Mouse (Mus musculus) midbrain, postnatal 0 days (tissue): ENCODE data around the gene Nol4l. TPM values are rescaled to one million over a fixed set of nuclear protein-coding genes. Genes with fewer than 3 reads are reported as not detected.
A peak's percentile ranks its signal among the peaks of the same experiment; 100 is the strongest.

Source experiments
- ATAC-seq: fragments of 200-750 bp; cut with Nextera tagmentation; 2 replicates; pipeline ENCODE4 v1.8.0; 2017; ENCODE audit warnings: moderate number of reproducible peaks, mild to moderate bottlenecking, moderate TSS enrichment, moderate library complexity; ENCODE audit not compliant: low FRiP score
- DNase-seq: peaks from one replicate; pipeline ENCODE4 v3.0.0-alpha.2; 2015; ENCODE audit warnings: low spot score
- H3K27ac ChIP-seq: fragments of 300-500 bp; sonication (generic); 2 replicates; pipeline ENCODE4 v1.5.1; 2014; ENCODE audit warnings: low read depth, mild to moderate bottlenecking, low read length, mixed read lengths
- H3K27me3 ChIP-seq: fragments of 300-500 bp; sonication (generic); 2 replicates; pipeline ENCODE4 v1.6.1; 2014; ENCODE audit warnings: low read length, control low read depth, mixed read lengths; ENCODE audit not compliant: insufficient read depth
- H3K36me3 ChIP-seq: fragments of 300-500 bp; sonication (generic); 2 replicates; pipeline ENCODE4 v1.6.1; 2014; ENCODE audit warnings: low read length, control low read depth, mixed read lengths; ENCODE audit not compliant: insufficient read depth
- H3K4me1 ChIP-seq: fragments of 300-500 bp; sonication (generic); 2 replicates; pipeline ENCODE4 v1.6.1; 2014; ENCODE audit warnings: mild to moderate bottlenecking, control low read depth, antibody characterized with exemption, low read length, mixed read lengths; ENCODE audit not compliant: insufficient read depth
- H3K4me2 ChIP-seq: fragments of 300-500 bp; sonication (generic); 2 replicates; pipeline ENCODE4 v1.6.1; 2014; ENCODE audit warnings: low read depth, mild to moderate bottlenecking, low read length, mixed read lengths; ENCODE audit not compliant: poor library complexity, severe bottlenecking
- H3K4me3 ChIP-seq: fragments of 300-500 bp; sonication (generic); 2 replicates; pipeline ENCODE4 v1.5.1; 2014; ENCODE audit warnings: low read depth, mild to moderate bottlenecking, low read length, moderate library complexity
- H3K9ac ChIP-seq: fragments of 300-500 bp; sonication (generic); replicated peaks from 2 replicates; pipeline ENCODE4 v1.6.1; 2014; ENCODE audit warnings: mild to moderate bottlenecking, low read length, moderate library complexity, mixed read lengths; ENCODE audit not compliant: poor library complexity, severe bottlenecking
- H3K9me3 ChIP-seq: fragments of 300-500 bp; sonication (generic); 2 replicates; pipeline ENCODE4 v1.6.1; 2016; ENCODE audit warnings: low read length, control low read depth
- CTCF ChIP-seq: IDR thresholded peaks from 2 replicates; pipeline ENCODE4 v1.5.1; 2016; ENCODE audit warnings: antibody characterized with exemption, mild to moderate bottlenecking
- WGBS: fragments of 180-500 bp; shearing (Covaris S2); extraction: QIAGEN DNeasy Blood & Tissue Kit; methylation state at CpG from one replicate; pipeline ENCODE4 v1.1.7; 2014; 5-methylcytosine and 5-hydroxymethylcytosine counted together
- polyA plus RNA-seq: library from polyadenylated mRNA; unstranded; fragments of >200 nt; fragmentation: Nextera tagmentation; extraction: Ambion mirVana; gene quantifications from 2 replicates; pipeline ENCODE4 v1.2.1, GENCODE M21; 2015
- total RNA-seq: library from RNA; depleted of rRNA; stranded (reverse); fragments of >200 nt; gene quantifications from 2 replicates; pipeline ENCODE4 v1.2.3, GENCODE M21; 2014

The Nol4l gene
- total and polyA plus RNA-seq, 2 experiments from 2014 or later = 26.4 to 97.7 TPM

GRCm38 (mm10) chr2:153520057-153520456 lies 9.7 kb downstream of the Nol4l start:
- ATAC-seq (no peak), DNase-seq (no peak)
- WGBS = 72% methylated on average over 9 of the region's 9 CpGs
- no peak for TF ChIP-seq CTCF
- Histone ChIP-seq H3K27ac (no peak overlapping the region), H3K4me3 (no peak overlapping the region), H3K4me1 (peaks cover 2% of the 10 kb centered on the region; the same call in 1 of the 2 replicates), H3K27me3 (no peaks in the 10 kb centered on the region), H3K4me2 (no peak overlapping the region), H3K36me3 (no peaks in the 10 kb centered on the region), H3K9ac (no peak overlapping the region), H3K9me3 (no peaks in the 10 kb centered on the region)

GRCm38 (mm10) chr2:153516961-153517360 lies 12.8 kb downstream of the Nol4l start:
- WGBS = 46% methylated on average over 4 of the region's 4 CpGs
- Histone ChIP-seq H3K4me3 (no peak overlapping the region), H3K9ac (no peak overlapping the region), H3K4me2 (no peak overlapping the region), H3K9me3 (no peaks in the 10 kb centered on the region), H3K27ac (no peak overlapping the region), H3K27me3 (no peaks in the 10 kb centered on the region), H3K4me1 (no peaks in the 10 kb centered on the region; the same call in 1 of the 2 replicates), H3K36me3 (no peaks in the 10 kb centered on the region)
- no peak for DNase-seq
- TF ChIP-seq CTCF = peak; percentile 30
- ATAC-seq = no peak

- Histone ChIP-seq H3K4me1 (no peaks in the 10 kb centered on the region; the same call in 1 of the 2 replicates), H3K36me3 (no peaks in the 10 kb centered on the region), H3K27ac (no peak overlapping the region), H3K27me3 (no peaks in the 10 kb centered on the region), H3K9me3 (no peaks in the 10 kb centered on the region), H3K4me2 (no peak overlapping the region), H3K4me3 (no peak overlapping the region), H3K9ac (no peak overlapping the region)
- ATAC-seq (no peak), DNase-seq (peak; percentile 62)
- WGBS = 89% methylated on average over 6 of the region's 6 CpGs
- peak; percentile 25 for TF ChIP-seq CTCF
Measured at GRCm38 (mm10) chr2:153515582-153515981, 14.2 kb downstream of the Nol4l start.

GRCm38 (mm10) chr2:153514497-153515380 lies 15.0 kb downstream of the Nol4l start:
- no peak overlapping the region for H3K9ac ChIP-seq
- no peak overlapping the region for H3K27ac ChIP-seq
- H3K27me3 ChIP-seq = no peaks in the 10 kb centered on the region
- DNase-seq = no peak
- no peak for ATAC-seq
- TF ChIP-seq CTCF = no peak
- H3K36me3 ChIP-seq = no peaks in the 10 kb centered on the region
- WGBS = 79% methylated on average over 14 of the region's 14 CpGs
- H3K4me1 ChIP-seq = peaks cover 2% of the 10 kb centered on the region; the same call in 1 of the 2 replicates
- H3K4me2 ChIP-seq = no peak overlapping the region
- H3K4me3 ChIP-seq = no peak overlapping the region
- no peaks in the 10 kb centered on the region for H3K9me3 ChIP-seq

- 90% methylated on average over 3 of the region's 3 CpGs for WGBS
Measured at GRCm38 (mm10) chr2:153513983-153514382, 15.8 kb downstream of the Nol4l start.

More at GRCm38 (mm10) chr2:153513983-153514382, 15.8 kb downstream of the Nol4l start:
- peaks cover 4% of the 10 kb centered on the region; the same call in 1 of the 2 replicates for H3K4me1 ChIP-seq
- ATAC-seq (no peak), DNase-seq (no peak)
- H3K27me3 ChIP-seq = no peaks in the 10 kb centered on the region
- no peaks in the 10 kb centered on the region for H3K36me3 ChIP-seq
- no peak overlapping the region for H3K4me2 ChIP-seq
- TF ChIP-seq CTCF = no peak
- no peak overlapping the region for H3K9ac ChIP-seq
- H3K27ac ChIP-seq = no peak overlapping the region
- no peak overlapping the region for H3K4me3 ChIP-seq
- no peaks in the 10 kb centered on the region for H3K9me3 ChIP-seq
